Mouse (Mus musculus): ENCODE data around the gene Ncapd3.

DNA sequence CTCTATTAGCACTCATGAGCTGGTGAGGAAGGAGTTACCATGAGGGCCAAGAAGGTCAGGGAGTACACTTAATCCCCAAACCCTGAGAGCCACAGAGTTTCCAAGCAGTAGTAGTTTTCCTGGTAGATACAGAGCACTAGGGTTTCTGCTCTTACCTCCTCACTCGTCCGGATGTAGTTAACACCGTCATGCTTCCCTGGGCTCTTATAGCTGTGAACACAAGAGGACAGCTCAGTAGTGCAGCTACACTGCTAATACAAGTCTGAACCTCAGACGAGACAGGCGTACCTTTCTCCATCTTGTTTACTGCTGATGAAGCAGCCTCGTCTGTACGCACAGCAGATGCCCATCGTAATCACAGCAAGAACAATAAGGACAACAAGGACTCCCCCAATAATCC, 68.6 kb downstream of the Ncapd3 start:
- TF ChIP-seq POLR2A (IDR thresholded peaks at IDR 0.05; ENCODE audit: borderline replicate concordance, extremely low read depth, low read depth, low read length) = no peak
- no peak for TF ChIP-seq CTCF (IDR thresholded peaks at IDR 0.05; ENCODE audit: insufficient read depth, low read length)

Data from lung, adult 2 months (tissue).